Mouse (Mus musculus) stomach, embryonic 16.5 days (tissue): ENCODE results near the gene Cttn. TPM values are rescaled to one million over a fixed set of nuclear protein-coding genes. Genes with fewer than 3 reads are reported as not detected.

Experiments used
- ATAC-seq: fragments of 200-750 bp; cut with Nextera tagmentation; 2 replicates; pipeline ENCODE4 v1.8.0; 2017; ENCODE audit warnings: moderate number of reproducible peaks, moderate TSS enrichment; ENCODE audit not compliant: insufficient read depth, low FRiP score
- H3K27ac ChIP-seq: fragments of 300-500 bp; sonication (generic); 2 replicates; pipeline ENCODE4 v1.5.1; 2014; ENCODE audit warnings: low read length
- H3K27me3 ChIP-seq: fragments of 300-500 bp; sonication (generic); 2 replicates; pipeline ENCODE4 v1.6.1; 2014; ENCODE audit warnings: low read length, control low read depth, mixed read lengths; ENCODE audit not compliant: control insufficient read depth, insufficient read depth
- H3K36me3 ChIP-seq: fragments of 300-500 bp; sonication (generic); 2 replicates; pipeline ENCODE4 v1.6.1; 2014; ENCODE audit warnings: low read length; ENCODE audit not compliant: control insufficient read depth, insufficient read depth
- H3K4me1 ChIP-seq: fragments of 300-500 bp; sonication (generic); 2 replicates; pipeline ENCODE4 v1.6.1; 2014; ENCODE audit warnings: low read length, control low read depth, mixed read lengths; ENCODE audit not compliant: control insufficient read depth, insufficient read depth
- H3K4me2 ChIP-seq: fragments of 300-500 bp; sonication (generic); 2 replicates; pipeline ENCODE4 v1.6.1; 2014; ENCODE audit warnings: low read depth, low read length, mixed read lengths
- H3K4me3 ChIP-seq: fragments of 300-500 bp; sonication (generic); replicated peaks from 2 replicates; pipeline ENCODE4 v1.5.1; 2014; ENCODE audit warnings: mild to moderate bottlenecking, low read length
- H3K9ac ChIP-seq: fragments of 300-500 bp; sonication (generic); 2 replicates; pipeline ENCODE4 v1.6.1; 2014; ENCODE audit warnings: low read length
- H3K9me3 ChIP-seq: fragments of 300-500 bp; sonication (generic); replicated peaks from 2 replicates; pipeline ENCODE4 v1.6.1; 2016; ENCODE audit warnings: low read length, control low read depth; ENCODE audit not compliant: control insufficient read depth
- WGBS: fragments of 180-500 bp; shearing (Covaris S2); extraction: QIAGEN DNeasy Blood & Tissue Kit; methylation state at CpG from one replicate; pipeline ENCODE4 v1.1.7; 2014; 5-methylcytosine and 5-hydroxymethylcytosine counted together
- polyA plus RNA-seq: library from polyadenylated mRNA; unstranded; fragments of >200 nt; fragmentation: Nextera tagmentation; extraction: Ambion mirVana; gene quantifications from 2 replicates; pipeline ENCODE4 v1.2.1, GENCODE M21; 2015

The Cttn gene
- polyA plus RNA-seq, 1 experiment from 2014 or later, result 184 TPM

GRCm38 (mm10) chr7:144461246-144461902 lies 9.4 kb downstream of the Cttn start:
- no peak for ATAC-seq
- Histone ChIP-seq H3K4me1 (no peaks in the 10 kb centered on the region), H3K4me3 (no peak overlapping the region), H3K27ac (no peak overlapping the region), H3K9me3 (no peaks in the 10 kb centered on the region), H3K9ac (no peak overlapping the region), H3K36me3 (peaks cover 46% of the 10 kb centered on the region), H3K4me2 (no peak overlapping the region), H3K27me3 (no peaks in the 10 kb centered on the region)
- 91% methylated on average over 6 of the region's 6 CpGs for WGBS

GRCm38 (mm10) chr7:144458881-144459280 lies 11.9 kb downstream of the Cttn start:
- peaks cover 41% of the 10 kb centered on the region for H3K36me3 ChIP-seq
- H3K4me3 ChIP-seq, result no peak overlapping the region
- no peak for ATAC-seq
- H3K9me3 ChIP-seq, result no peaks in the 10 kb centered on the region
- H3K27ac ChIP-seq, result no peak overlapping the region
- H3K27me3 ChIP-seq, result no peaks in the 10 kb centered on the region
- H3K9ac ChIP-seq, result no peak overlapping the region
- H3K4me2 ChIP-seq, result no peak overlapping the region
- WGBS, result 87% methylated on average over 1 of the region's 1 CpGs
- no peaks in the 10 kb centered on the region for H3K4me1 ChIP-seq

GRCm38 (mm10) chr7:144450661-144451060 lies 20.1 kb downstream of the Cttn start:
- Histone ChIP-seq H3K4me3 (no peak overlapping the region), H3K9ac (no peak overlapping the region), H3K4me1 (no peaks in the 10 kb centered on the region), H3K36me3 (peaks cover 32% of the 10 kb centered on the region), H3K4me2 (no peak overlapping the region), H3K27ac (no peak overlapping the region), H3K27me3 (no peaks in the 10 kb centered on the region), H3K9me3 (no peaks in the 10 kb centered on the region)
- WGBS, result 87% methylated on average over 9 of the region's 9 CpGs
- no peak for ATAC-seq

- 90% methylated on average over 13 of the region's 13 CpGs for WGBS
- Histone ChIP-seq H3K27ac (no peak overlapping the region), H3K4me1 (no peaks in the 10 kb centered on the region), H3K9me3 (no peaks in the 10 kb centered on the region), H3K36me3 (peaks cover 40% of the 10 kb centered on the region), H3K4me3 (no peak overlapping the region), H3K4me2 (no peak overlapping the region), H3K9ac (no peak overlapping the region), H3K27me3 (no peaks in the 10 kb centered on the region)
- ATAC-seq, result no peak
Observed at GRCm38 (mm10) chr7:144449637-144450570, 20.9 kb downstream of the Cttn start.

- H3K9ac ChIP-seq, result no peak overlapping the region
- no peak overlapping the region for H3K4me3 ChIP-seq
- H3K4me2 ChIP-seq, result no peak overlapping the region
- H3K36me3 ChIP-seq, result peaks cover 48% of the 10 kb centered on the region
- WGBS, result 96% methylated on average over 1 of the region's 1 CpGs
- no peaks in the 10 kb centered on the region for H3K27me3 ChIP-seq
- H3K27ac ChIP-seq, result no peak overlapping the region
- H3K4me1 ChIP-seq, result no peaks in the 10 kb centered on the region
- no peak for ATAC-seq
- no peaks in the 10 kb centered on the region for H3K9me3 ChIP-seq
Observed at GRCm38 (mm10) chr7:144448186-144448585, 22.6 kb downstream of the Cttn start.

GRCm38 (mm10) chr7:144447146-144447545 lies 23.7 kb downstream of the Cttn start:
- no peaks in the 10 kb centered on the region for H3K4me1 ChIP-seq
- no peak overlapping the region for H3K9ac ChIP-seq
- no peak overlapping the region for H3K27ac ChIP-seq
- 73% methylated on average over 3 of the region's 3 CpGs for whole genome bisulfite sequencing
- H3K27me3 ChIP-seq, result no peaks in the 10 kb centered on the region
- no peaks in the 10 kb centered on the region for H3K9me3 ChIP-seq
- H3K36me3 ChIP-seq, result peaks cover 43% of the 10 kb centered on the region
- H3K4me3 ChIP-seq, result no peak overlapping the region
- ATAC-seq, result no peak
- H3K4me2 ChIP-seq, result no peak overlapping the region

GRCm38 (mm10) chr7:144444788-144445187 lies 26.0 kb downstream of the Cttn start:
- Histone ChIP-seq H3K4me1 (no peaks in the 10 kb centered on the region), H3K4me2 (no peak overlapping the region), H3K4me3 (no peak overlapping the region), H3K9ac (no peak overlapping the region), H3K27me3 (no peaks in the 10 kb centered on the region), H3K9me3 (no peaks in the 10 kb centered on the region), H3K27ac (no peak overlapping the region), H3K36me3 (peaks cover 41% of the 10 kb centered on the region)
- ATAC-seq, result no peak
- WGBS, result 79% methylated on average over 7 of the region's 7 CpGs

- H3K4me3 ChIP-seq, result no peak overlapping the region
- H3K4me2 ChIP-seq, result no peak overlapping the region
- H3K27ac ChIP-seq, result no peak overlapping the region
- peaks cover 53% of the 10 kb centered on the region for H3K36me3 ChIP-seq
- no peaks in the 10 kb centered on the region for H3K4me1 ChIP-seq
- WGBS, result 89% methylated on average over 4 of the region's 4 CpGs
- ATAC-seq, result no peak
- no peaks in the 10 kb centered on the region for H3K27me3 ChIP-seq
- H3K9me3 ChIP-seq, result no peaks in the 10 kb centered on the region
- no peak overlapping the region for H3K9ac ChIP-seq
Observed at GRCm38 (mm10) chr7:144441976-144442375, 28.8 kb downstream of the Cttn start.

GRCm38 (mm10) chr7:144441466-144441865 lies 29.3 kb downstream of the Cttn start:
- Histone ChIP-seq H3K9ac (no peak overlapping the region), H3K9me3 (no peaks in the 10 kb centered on the region), H3K4me3 (no peak overlapping the region), H3K4me1 (no peaks in the 10 kb centered on the region), H3K27me3 (no peaks in the 10 kb centered on the region), H3K4me2 (no peak overlapping the region), H3K27ac (no peak overlapping the region), H3K36me3 (peaks cover 49% of the 10 kb centered on the region)
- no peak for ATAC-seq
- 93% methylated on average over 11 of the region's 11 CpGs for WGBS
